Mouse (Mus musculus) heart, adult 11 months (tissue): ENCODE measurements around the gene Usp3.

Experiments
- DNase-seq: peaks from one replicate; pipeline ENCODE4 v3.0.0; 2022

Gene Usp3

GRCm38 (mm10) chr9:66561496-66561895 lies 31.4 kb downstream of the Usp3 start:
- peak; percentile 37 for DNase-seq

- DNase-seq = peak; percentile 34
These were observed 32.2 kb downstream of the Usp3 start for GRCm38 (mm10) chr9:66560728-66561127.

- peak; percentile 94 for DNase-seq
These were observed 32.6 kb downstream of the Usp3 start for GRCm38 (mm10) chr9:66560295-66560694.

- no peak for DNase-seq
These were observed 34.0 kb downstream of the Usp3 start for GRCm38 (mm10) chr9:66558971-66559370.

- no peak for DNase-seq
These were observed 50.2 kb downstream of the Usp3 start for GRCm38 (mm10) chr9:66542785-66543184.

- DNase-seq = peak; percentile 52
These were observed 71.3 kb downstream of the Usp3 start for GRCm38 (mm10) chr9:66521595-66521994.

GRCm38 (mm10) chr9:66520299-66520698 lies 72.6 kb downstream of the Usp3 start:
- peak; percentile 79 for DNase-seq

GRCm38 (mm10) chr9:66518901-66519300 lies 74.0 kb downstream of the Usp3 start:
- peak; percentile 85 for DNase-seq

- peak; percentile 68 for DNase-seq
These were observed 74.7 kb downstream of the Usp3 start for GRCm38 (mm10) chr9:66518251-66518650.

- DNase-seq = peak; percentile 63
These were observed 75.2 kb downstream of the Usp3 start for GRCm38 (mm10) chr9:66517746-66518145.

- DNase-seq = peak; percentile 89
These were observed 76.5 kb downstream of the Usp3 start for GRCm38 (mm10) chr9:66516296-66516940.

GRCm38 (mm10) chr9:66515680-66516210 lies 77.2 kb downstream of the Usp3 start:
- DNase-seq = peak; percentile 91

- DNase-seq = peak; percentile 60
These were observed 77.8 kb downstream of the Usp3 start for GRCm38 (mm10) chr9:66515115-66515514.

- peak; percentile 97 for DNase-seq
These were observed 78.6 kb downstream of the Usp3 start, which contains the start of gene Fbxl22 for GRCm38 (mm10) chr9:66514256-66514770. Gene Fbxl22 (minus strand): TSS chr9:66514593.

GRCm38 (mm10) chr9:66513661-66514255 lies 79.2 kb downstream of the Usp3 start:
- no peak for DNase-seq

GRCm38 (mm10) chr9:66513150-66513549 lies 79.8 kb downstream of the Usp3 start:
- DNase-seq = peak; percentile 94

- DNase-seq = peak; percentile 99
These were observed 80.6 kb downstream of the Usp3 start for GRCm38 (mm10) chr9:66512351-66512671.

GRCm38 (mm10) chr9:66511580-66512350 lies 81.2 kb downstream of the Usp3 start:
- peak; percentile 100 for DNase-seq

- DNase-seq = peak; percentile 93
These were observed 82.0 kb downstream of the Usp3 start for GRCm38 (mm10) chr9:66510944-66511343.

GRCm38 (mm10) chr9:66510351-66510841 lies 82.5 kb downstream of the Usp3 start:
- peak; percentile 97 for DNase-seq

GRCm38 (mm10) chr9:66508890-66509399 lies 84.0 kb downstream of the Usp3 start:
- DNase-seq = peak; percentile 86

GRCm38 (mm10) chr9:66507684-66508083 lies 85.3 kb downstream of the Usp3 start:
- DNase-seq = peak; percentile 78

- DNase-seq = peak; percentile 90
These were observed 86.5 kb downstream of the Usp3 start for GRCm38 (mm10) chr9:66506424-66506823.
